Mouse (Mus musculus): ENCODE results near the gene Gm5565. TPM values are rescaled to one million over a fixed set of nuclear protein-coding genes. Genes with fewer than 3 reads are reported as not detected.
"Not testable (repeated sequence)": the region's sequence is repeated elsewhere in the genome, so short reads cannot be mapped to it uniquely, and the experiment has no call there.

Gm5565 gene
- not detected for polyA plus RNA-seq (2012; fragmentation: generic; extraction: Trizol)
- long read RNA-seq, experiment 1, result 0 reads
- long read RNA-seq, experiment 2, result 0 reads

- H3K27me3 ChIP-seq (ENCODE audit: control insufficient read depth, insufficient read depth, insufficient read length); H3K36me3 ChIP-seq (ENCODE audit: control insufficient read depth, insufficient read depth); H3ac ChIP-seq (ENCODE audit: control insufficient read depth, insufficient read length, low read depth); H3K79me3 ChIP-seq (ENCODE audit: low read depth); H3K79me2 ChIP-seq (ENCODE audit: control insufficient read depth, insufficient read depth); H3K4me3 ChIP-seq (ENCODE audit: insufficient read depth, poor library complexity, severe bottlenecking): not testable (repeated sequence)
Observed at GRCm38 (mm10) chr5:146160439-146160838, at the start of gene Gm5565. TSS of gene Gm5565 (minus strand) at chr5:146160539.

- peaks cover 48% of the 10 kb centered on the region for H3K36me3 ChIP-seq (ENCODE audit: control insufficient read depth, insufficient read depth)
- no peaks in the 10 kb centered on the region for H3K79me2 ChIP-seq (ENCODE audit: control insufficient read depth, insufficient read depth)
- H3ac ChIP-seq (ENCODE audit: control insufficient read depth, insufficient read length, low read depth), result no peak overlapping the region
- TF ChIP-seq MAX (IDR thresholded peaks at IDR 0.05) (no peak), CEBPB (IDR thresholded peaks at IDR 0.05; ENCODE audit: low read depth) (no peak), MYOD1 (IDR thresholded peaks at IDR 0.05; ENCODE audit: control insufficient read depth, insufficient read length, low read depth) (no peak), USF1 (IDR thresholded peaks at IDR 0.05; ENCODE audit: low read depth) (no peak), MYOG (IDR thresholded peaks at IDR 0.05; ENCODE audit: control insufficient read depth, extremely low read depth, insufficient read length) (no peak), FOSL1 (IDR thresholded peaks at IDR 0.05; ENCODE audit: insufficient read depth, low read length, poor library complexity, severe bottlenecking) (no peak), CTCF (IDR thresholded peaks at IDR 0.05; ENCODE audit: control insufficient read depth, insufficient read depth, insufficient read length) (no peak)
- no peaks in the 10 kb centered on the region for H3K27me3 ChIP-seq (ENCODE audit: control insufficient read depth, insufficient read depth, insufficient read length)
- H3K79me3 ChIP-seq (ENCODE audit: low read depth), result no peaks in the 10 kb centered on the region
- no peak overlapping the region for H3K4me3 ChIP-seq (ENCODE audit: insufficient read depth, poor library complexity, severe bottlenecking)
Observed at GRCm38 (mm10) chr5:146205537-146205936, 45.2 kb upstream of the Gm5565 start.

DNA sequence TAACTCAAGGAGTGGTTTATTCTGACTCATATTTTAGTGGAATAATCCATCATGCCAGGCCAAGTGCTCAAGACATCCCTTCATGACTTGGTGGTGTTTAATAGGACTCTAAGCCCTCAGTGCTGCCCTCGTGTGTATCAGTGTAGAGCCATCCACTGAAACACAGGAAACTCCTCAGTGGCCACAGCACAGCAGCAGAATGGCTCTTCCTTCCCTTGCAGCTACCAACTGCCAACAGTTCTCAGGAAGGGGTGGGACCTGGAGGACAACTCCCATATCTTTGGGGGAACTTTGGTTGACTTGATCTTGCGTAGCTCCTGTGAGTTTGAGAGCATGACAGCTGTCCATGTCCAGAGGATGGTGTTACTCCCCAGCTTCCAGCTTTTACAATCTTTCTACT lies 43.6 kb upstream of the Gm5565 start:
- H3K4me3 ChIP-seq (ENCODE audit: insufficient read depth, poor library complexity, severe bottlenecking), result no peak overlapping the region
- peaks cover 33% of the 10 kb centered on the region for H3K36me3 ChIP-seq (ENCODE audit: control insufficient read depth, insufficient read depth)
- H3K79me3 ChIP-seq (ENCODE audit: low read depth), result no peaks in the 10 kb centered on the region
- TF ChIP-seq USF1 (IDR thresholded peaks at IDR 0.05; ENCODE audit: low read depth) (no peak), CTCF (IDR thresholded peaks at IDR 0.05; ENCODE audit: control insufficient read depth, insufficient read depth, insufficient read length) (no peak), CEBPB (IDR thresholded peaks at IDR 0.05; ENCODE audit: low read depth) (no peak), MYOG (IDR thresholded peaks at IDR 0.05; ENCODE audit: control insufficient read depth, extremely low read depth, insufficient read length) (no peak), MAX (IDR thresholded peaks at IDR 0.05) (no peak), MYOD1 (IDR thresholded peaks at IDR 0.05; ENCODE audit: control insufficient read depth, insufficient read length, low read depth) (no peak), FOSL1 (IDR thresholded peaks at IDR 0.05; ENCODE audit: insufficient read depth, low read length, poor library complexity, severe bottlenecking) (no peak)
- no peaks in the 10 kb centered on the region for H3K27me3 ChIP-seq (ENCODE audit: control insufficient read depth, insufficient read depth, insufficient read length)
- no peaks in the 10 kb centered on the region for H3K79me2 ChIP-seq (ENCODE audit: control insufficient read depth, insufficient read depth)
- no peak overlapping the region for H3ac ChIP-seq (ENCODE audit: control insufficient read depth, insufficient read length, low read depth)

DNA sequence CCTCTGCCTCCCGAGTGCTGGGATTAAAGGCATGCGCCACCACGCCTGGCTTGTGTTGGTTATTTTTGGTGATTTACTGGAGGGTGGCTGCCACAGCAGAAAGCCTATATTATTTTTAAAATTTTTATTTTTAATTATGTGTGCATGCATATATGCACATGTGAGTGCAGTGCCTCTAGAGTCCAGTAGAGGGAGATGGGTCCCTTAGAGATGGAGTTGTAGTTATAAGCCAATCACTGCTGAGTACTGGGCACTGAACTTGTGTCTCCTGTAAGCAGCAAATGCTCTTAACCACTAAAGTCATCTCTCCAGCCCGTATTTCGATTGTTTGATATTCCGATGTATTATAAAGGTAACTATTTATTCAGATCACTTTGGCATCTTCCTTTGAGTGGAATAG lies 40.2 kb upstream of the Gm5565 start:
- H3K79me3 ChIP-seq (ENCODE audit: low read depth), result no peaks in the 10 kb centered on the region
- no peak overlapping the region for H3K4me3 ChIP-seq (ENCODE audit: insufficient read depth, poor library complexity, severe bottlenecking)
- no peak overlapping the region for H3ac ChIP-seq (ENCODE audit: control insufficient read depth, insufficient read length, low read depth)
- peaks cover 4% of the 10 kb centered on the region for H3K36me3 ChIP-seq (ENCODE audit: control insufficient read depth, insufficient read depth)
- no peak for TF ChIP-seq MAX (IDR thresholded peaks at IDR 0.05)
- TF ChIP-seq MYOG (IDR thresholded peaks at IDR 0.05; ENCODE audit: control insufficient read depth, extremely low read depth, insufficient read length), result no peak
- TF ChIP-seq MYOD1 (IDR thresholded peaks at IDR 0.05; ENCODE audit: control insufficient read depth, insufficient read length, low read depth), result no peak
- no peak for TF ChIP-seq CEBPB (IDR thresholded peaks at IDR 0.05; ENCODE audit: low read depth)
- TF ChIP-seq USF1 (IDR thresholded peaks at IDR 0.05; ENCODE audit: low read depth), result no peak
- no peak for TF ChIP-seq FOSL1 (IDR thresholded peaks at IDR 0.05; ENCODE audit: insufficient read depth, low read length, poor library complexity, severe bottlenecking)
- TF ChIP-seq CTCF (IDR thresholded peaks at IDR 0.05; ENCODE audit: control insufficient read depth, insufficient read depth, insufficient read length), result no peak
- no peaks in the 10 kb centered on the region for H3K27me3 ChIP-seq (ENCODE audit: control insufficient read depth, insufficient read depth, insufficient read length)
- no peaks in the 10 kb centered on the region for H3K79me2 ChIP-seq (ENCODE audit: control insufficient read depth, insufficient read depth)

DNA sequence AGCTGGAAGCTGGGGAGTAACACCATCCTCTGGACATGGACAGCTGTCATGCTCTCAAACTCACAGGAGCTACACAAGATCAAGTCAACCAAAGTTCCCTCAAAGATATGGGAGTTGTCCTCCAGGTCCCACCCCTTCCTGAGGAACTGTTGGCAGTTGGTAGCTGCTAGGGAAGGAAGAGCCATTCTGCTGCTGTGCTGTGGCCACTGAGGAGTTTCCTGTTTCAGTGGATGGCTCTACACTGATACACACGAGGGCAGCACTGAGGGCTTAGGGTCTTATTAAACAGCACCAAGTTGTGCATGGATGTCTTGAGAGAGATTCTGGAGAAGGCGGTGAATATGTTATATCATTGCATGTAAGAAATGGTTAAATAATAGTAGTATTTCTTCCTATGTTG lies 39.2 kb upstream of the Gm5565 start:
- H3K79me2 ChIP-seq (ENCODE audit: control insufficient read depth, insufficient read depth), result no peaks in the 10 kb centered on the region

GRCm38 (mm10) chr5:146199073-146199472 lies 38.7 kb upstream of the Gm5565 start:
- TF ChIP-seq MYOG (IDR thresholded peaks at IDR 0.05; ENCODE audit: control insufficient read depth, extremely low read depth, insufficient read length) (no peak), CTCF (IDR thresholded peaks at IDR 0.05; ENCODE audit: control insufficient read depth, insufficient read depth, insufficient read length) (no peak), MYOD1 (IDR thresholded peaks at IDR 0.05; ENCODE audit: control insufficient read depth, insufficient read length, low read depth) (no peak), USF1 (IDR thresholded peaks at IDR 0.05; ENCODE audit: low read depth) (no peak), CEBPB (IDR thresholded peaks at IDR 0.05; ENCODE audit: low read depth) (no peak), MAX (IDR thresholded peaks at IDR 0.05) (no peak), FOSL1 (IDR thresholded peaks at IDR 0.05; ENCODE audit: insufficient read depth, low read length, poor library complexity, severe bottlenecking) (no peak)
- H3K79me2 ChIP-seq (ENCODE audit: control insufficient read depth, insufficient read depth), result no peaks in the 10 kb centered on the region
- H3K4me3 ChIP-seq (ENCODE audit: insufficient read depth, poor library complexity, severe bottlenecking), result no peak overlapping the region
- H3K79me3 ChIP-seq (ENCODE audit: low read depth), result no peaks in the 10 kb centered on the region
- no peak overlapping the region for H3ac ChIP-seq (ENCODE audit: control insufficient read depth, insufficient read length, low read depth)
- H3K27me3 ChIP-seq (ENCODE audit: control insufficient read depth, insufficient read depth, insufficient read length), result no peaks in the 10 kb centered on the region
- no peaks in the 10 kb centered on the region for H3K36me3 ChIP-seq (ENCODE audit: control insufficient read depth, insufficient read depth)

More for the DNA sequence above, 39.2 kb upstream of the Gm5565 start:
- Histone ChIP-seq H3K36me3 (ENCODE audit: control insufficient read depth, insufficient read depth) (no peaks in the 10 kb centered on the region), H3ac (ENCODE audit: control insufficient read depth, insufficient read length, low read depth) (no peak overlapping the region), H3K4me3 (ENCODE audit: insufficient read depth, poor library complexity, severe bottlenecking) (no peak overlapping the region), H3K79me3 (ENCODE audit: low read depth) (no peaks in the 10 kb centered on the region), H3K27me3 (ENCODE audit: control insufficient read depth, insufficient read depth, insufficient read length) (no peaks in the 10 kb centered on the region)
- TF ChIP-seq CEBPB (IDR thresholded peaks at IDR 0.05; ENCODE audit: low read depth) (no peak), MAX (IDR thresholded peaks at IDR 0.05) (no peak), USF1 (IDR thresholded peaks at IDR 0.05; ENCODE audit: low read depth) (no peak), FOSL1 (IDR thresholded peaks at IDR 0.05; ENCODE audit: insufficient read depth, low read length, poor library complexity, severe bottlenecking) (no peak), CTCF (IDR thresholded peaks at IDR 0.05; ENCODE audit: control insufficient read depth, insufficient read depth, insufficient read length) (no peak), MYOD1 (IDR thresholded peaks at IDR 0.05; ENCODE audit: control insufficient read depth, insufficient read length, low read depth) (no peak), MYOG (IDR thresholded peaks at IDR 0.05; ENCODE audit: control insufficient read depth, extremely low read depth, insufficient read length) (no peak)

Data from C2C12 (cell line).